Mouse (Mus musculus) limb, embryonic 12.5 days (tissue): Measurements from ENCODE around the gene Gba. TPM values are rescaled to one million over a fixed set of nuclear protein-coding genes. Genes with fewer than 3 reads are reported as not detected.
"Not testable (repeated sequence)": the region's sequence is repeated elsewhere in the genome, so short reads cannot be mapped to it uniquely, and the experiment has no call there.

Source experiments
- ATAC-seq: fragments of 200-750 bp; cut with Nextera tagmentation; 2 replicates; pipeline ENCODE4 v1.8.0; 2017; ENCODE audit warnings: low read depth, moderate TSS enrichment; ENCODE audit not compliant: insufficient number of reproducible peaks, insufficient read depth, low FRiP score, low TSS enrichment
- H3K27ac ChIP-seq: fragments of 300-500 bp; sonication (generic); 2 replicates; pipeline ENCODE4 v1.5.1; 2016; ENCODE audit warnings: mild to moderate bottlenecking, moderate library complexity
- H3K27me3 ChIP-seq: fragments of 300-500 bp; sonication (generic); 2 replicates; pipeline ENCODE4 v1.6.1; 2016; ENCODE audit warnings: mild to moderate bottlenecking, moderate library complexity
- H3K36me3 ChIP-seq: fragments of 300-500 bp; sonication (generic); 2 replicates; pipeline ENCODE4 v1.6.1; 2016; ENCODE audit warnings: mild to moderate bottlenecking, moderate library complexity
- H3K4me1 ChIP-seq: fragments of 300-500 bp; sonication (generic); replicated peaks from 2 replicates; pipeline ENCODE4 v1.6.1; 2016
- H3K4me2 ChIP-seq: fragments of 300-500 bp; sonication (generic); 2 replicates; pipeline ENCODE4 v1.6.1; 2016; ENCODE audit warnings: mild to moderate bottlenecking, moderate library complexity
- H3K4me3 ChIP-seq: fragments of 300-500 bp; sonication (generic); replicated peaks from 2 replicates; pipeline ENCODE4 v1.5.1; 2016; ENCODE audit warnings: mild to moderate bottlenecking
- H3K9ac ChIP-seq: fragments of 300-500 bp; sonication (generic); replicated peaks from 2 replicates; pipeline ENCODE4 v1.6.1; 2016; ENCODE audit warnings: mild to moderate bottlenecking, moderate library complexity
- H3K9me3 ChIP-seq: fragments of 300-500 bp; sonication (generic); 2 replicates; pipeline ENCODE4 v1.6.1; 2016; ENCODE audit warnings: mild to moderate bottlenecking, moderate library complexity
- WGBS: fragments of 180-500 bp; shearing (Covaris S2); methylation state at CpG from one replicate; pipeline ENCODE4 v1.1.7; 2016; 5-methylcytosine and 5-hydroxymethylcytosine counted together
- polyA plus RNA-seq: library from polyadenylated mRNA; unstranded; fragments of >200 nt; fragmentation: Nextera tagmentation; extraction: Ambion mirVana; gene quantifications from 2 replicates; pipeline ENCODE4 v1.2.1, GENCODE M21; 2016

Gene Gba
- polyA plus RNA-seq, 1 experiment from 2014 or later, result 26.3 TPM

GRCm38 (mm10) chr3:89206079-89206478 is 3.4 kb downstream of the Gba start:
- H3K27ac ChIP-seq, result no peak overlapping the region
- peaks cover 60% of the 10 kb centered on the region for H3K36me3 ChIP-seq
- WGBS, result 91% methylated on average over 7 of the region's 7 CpGs
- H3K4me3 ChIP-seq, result no peak overlapping the region
- no peaks in the 10 kb centered on the region for H3K27me3 ChIP-seq
- H3K4me2 ChIP-seq, result no peak overlapping the region
- H3K9ac ChIP-seq, result no peak overlapping the region
- ATAC-seq, result no peak
- no peaks in the 10 kb centered on the region for H3K9me3 ChIP-seq
- H3K4me1 ChIP-seq, result peaks cover 5% of the 10 kb centered on the region

DNA sequence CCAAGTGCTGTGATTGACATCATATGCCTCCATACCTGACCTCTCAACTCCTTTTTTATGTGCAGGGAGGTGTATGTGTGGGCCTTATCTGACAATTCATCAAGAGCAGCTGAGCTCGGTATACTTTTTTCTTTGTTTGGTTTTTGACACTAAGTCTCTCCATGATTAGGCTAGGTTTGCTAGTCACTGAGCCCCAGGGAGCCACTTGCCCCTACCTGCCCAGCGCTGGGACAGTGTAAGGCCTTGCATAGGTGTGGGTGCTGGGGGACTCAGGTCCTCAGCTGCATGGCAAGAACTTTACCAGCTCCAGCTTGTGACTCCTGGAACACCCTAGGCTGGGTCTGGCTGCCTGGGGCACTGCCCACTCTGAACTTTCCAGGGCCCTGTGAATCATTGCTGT is 4.0 kb downstream of the Gba start:
- H3K36me3 ChIP-seq, result peaks cover 61% of the 10 kb centered on the region

GRCm38 (mm10) chr3:89208075-89208657 is 5.4 kb downstream of the Gba start:
- Histone ChIP-seq H3K27ac (no peak overlapping the region), H3K4me2 (no peak overlapping the region), H3K9me3 (no peaks in the 10 kb centered on the region), H3K27me3 (no peaks in the 10 kb centered on the region), H3K4me1 (peaks cover 13% of the 10 kb centered on the region), H3K9ac (no peak overlapping the region), H3K4me3 (no peak overlapping the region), H3K36me3 (peaks cover 64% of the 10 kb centered on the region)
- WGBS, result 84% methylated on average over 13 of the region's 13 CpGs
- ATAC-seq, result no peak

More for the DNA sequence above, 4.0 kb downstream of the Gba start:
- no peak overlapping the region for H3K9ac ChIP-seq
- H3K27me3 ChIP-seq, result no peaks in the 10 kb centered on the region
- peaks cover 5% of the 10 kb centered on the region for H3K4me1 ChIP-seq
- H3K4me2 ChIP-seq, result no peak overlapping the region
- H3K27ac ChIP-seq, result no peak overlapping the region
- no peaks in the 10 kb centered on the region for H3K9me3 ChIP-seq
- H3K4me3 ChIP-seq, result no peak overlapping the region
- 88% methylated on average over 2 of the region's 2 CpGs for WGBS
- no peak for ATAC-seq

DNA sequence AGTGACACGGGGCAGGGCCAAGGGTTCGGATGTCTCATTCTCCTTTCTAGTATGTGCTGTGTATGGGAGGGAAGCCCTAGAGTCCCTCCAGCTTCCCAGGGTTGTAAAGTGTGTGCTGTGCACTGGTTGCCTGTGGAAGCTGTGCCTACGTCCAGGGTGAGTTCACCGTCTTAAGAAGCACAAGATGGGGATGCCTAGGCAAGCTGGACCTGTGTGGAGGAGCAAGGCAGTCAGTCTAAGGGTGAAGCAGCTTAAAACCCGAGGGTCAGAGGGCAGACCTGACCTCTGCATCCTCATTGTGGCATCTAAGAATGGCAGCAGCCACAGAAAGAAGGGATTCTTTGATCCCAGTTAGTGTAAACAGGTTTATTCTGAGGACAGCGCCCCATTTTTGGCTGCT is 6.0 kb downstream of the Gba start:
- 88% methylated on average over 6 of the region's 6 CpGs for WGBS
- Histone ChIP-seq H3K4me2 (no peak overlapping the region), H3K4me1 (peaks cover 11% of the 10 kb centered on the region), H3K36me3 (peaks cover 64% of the 10 kb centered on the region), H3K27me3 (no peaks in the 10 kb centered on the region), H3K27ac (no peak overlapping the region), H3K9me3 (no peaks in the 10 kb centered on the region), H3K4me3 (no peak overlapping the region), H3K9ac (no peak overlapping the region)
- ATAC-seq, result no peak

DNA sequence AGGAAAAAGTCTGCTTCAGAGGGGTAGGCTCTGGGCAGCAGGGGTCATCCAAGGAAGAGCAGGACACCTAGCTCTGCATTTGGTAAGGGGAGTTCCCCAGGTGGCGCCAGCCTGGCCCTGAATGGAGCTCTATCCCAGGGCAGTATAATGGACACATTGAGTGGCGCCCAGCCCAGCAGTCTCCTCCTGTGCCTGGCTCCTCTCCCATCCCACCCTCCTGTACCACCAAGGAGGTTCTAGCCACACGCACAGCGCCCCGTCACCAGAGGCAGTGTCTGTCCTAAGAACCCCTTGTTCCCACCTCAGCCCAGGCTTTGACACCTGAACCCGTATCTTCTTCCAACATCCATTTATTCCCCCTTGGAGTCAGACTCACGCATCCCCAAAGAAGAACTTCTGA is 7.0 kb downstream of the Gba start:
- 92% methylated on average over 7 of the region's 7 CpGs for WGBS
- no peak overlapping the region for H3K4me3 ChIP-seq
- H3K27me3 ChIP-seq, result no peaks in the 10 kb centered on the region
- peaks cover 64% of the 10 kb centered on the region for H3K36me3 ChIP-seq
- H3K4me2 ChIP-seq, result no peak overlapping the region
- no peak for ATAC-seq
- H3K9ac ChIP-seq, result no peak overlapping the region
- H3K27ac ChIP-seq, result no peak overlapping the region
- no peaks in the 10 kb centered on the region for H3K9me3 ChIP-seq
- H3K4me1 ChIP-seq, result peaks cover 12% of the 10 kb centered on the region

DNA sequence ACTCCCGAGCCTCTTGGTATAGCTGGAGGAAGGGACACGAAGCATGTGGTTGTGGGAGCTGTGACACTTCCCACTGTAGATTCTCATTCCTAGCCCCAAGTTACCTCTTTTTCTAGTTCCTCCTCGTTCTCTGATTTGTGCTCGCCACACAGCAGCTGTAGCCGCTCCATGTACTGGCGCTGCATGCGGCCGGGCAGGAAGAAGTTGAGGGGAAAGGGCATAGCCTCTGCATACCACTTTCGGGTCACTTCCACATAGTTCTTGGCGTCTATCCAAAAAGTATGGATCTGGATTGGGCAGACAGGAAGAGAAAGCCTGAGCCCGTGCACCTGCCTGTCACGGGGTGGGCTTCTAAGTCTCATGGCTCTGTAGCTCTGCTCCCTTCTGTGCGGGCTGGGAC is 7.4 kb downstream of the Gba start:
- Histone ChIP-seq H3K9ac (no peak overlapping the region), H3K4me3 (no peak overlapping the region), H3K27ac (no peak overlapping the region), H3K9me3 (no peaks in the 10 kb centered on the region), H3K36me3 (peaks cover 63% of the 10 kb centered on the region), H3K27me3 (no peaks in the 10 kb centered on the region), H3K4me2 (no peak overlapping the region), H3K4me1 (peaks cover 17% of the 10 kb centered on the region)
- WGBS, result 90% methylated on average over 13 of the region's 13 CpGs
- ATAC-seq, result no peak

DNA sequence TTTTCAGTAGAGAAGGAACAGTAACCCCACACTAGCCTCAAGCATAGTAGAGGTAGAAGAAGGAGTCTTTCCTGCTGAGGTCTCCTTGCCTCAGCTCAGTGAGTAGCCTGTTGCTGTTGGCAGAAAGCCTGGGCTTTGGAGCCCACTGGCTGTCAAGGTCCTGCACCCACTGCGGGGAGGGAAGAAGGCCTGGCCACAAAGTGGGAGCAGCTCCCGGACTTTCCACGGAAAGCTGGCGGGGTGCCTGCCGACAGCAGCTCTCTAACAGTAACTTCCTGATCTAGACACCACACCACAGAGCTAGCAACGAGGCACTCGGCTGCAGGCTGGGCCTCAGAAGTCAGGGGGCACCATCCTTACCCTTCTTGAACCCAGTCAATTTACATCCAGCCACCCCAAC is 8.0 kb downstream of the Gba start:
- ATAC-seq, result no peak
- no peak overlapping the region for H3K27ac ChIP-seq
- H3K4me3 ChIP-seq, result no peak overlapping the region
- no peaks in the 10 kb centered on the region for H3K9me3 ChIP-seq
- H3K4me1 ChIP-seq, result peaks cover 22% of the 10 kb centered on the region
- no peak overlapping the region for H3K9ac ChIP-seq
- H3K36me3 ChIP-seq, result peaks cover 57% of the 10 kb centered on the region
- WGBS, result 86% methylated on average over 7 of the region's 7 CpGs
- H3K27me3 ChIP-seq, result no peaks in the 10 kb centered on the region
- H3K4me2 ChIP-seq, result no peak overlapping the region

GRCm38 (mm10) chr3:89213803-89214530 is 11.2 kb downstream of the Gba start:
- Histone ChIP-seq H3K27me3 (no peaks in the 10 kb centered on the region), H3K4me1 (peaks cover 27% of the 10 kb centered on the region), H3K27ac (peak overlapping the region; percentile 99), H3K36me3 (peaks cover 38% of the 10 kb centered on the region), H3K4me2 (peak overlapping the region; percentile 81), H3K4me3 (peak overlapping the region; percentile 80), H3K9ac (peak overlapping the region; percentile 74), H3K9me3 (no peaks in the 10 kb centered on the region)
- peak; percentile 87 for ATAC-seq
- under 1% methylated on average over 69 of the region's 69 CpGs for WGBS

GRCm38 (mm10) chr3:89214681-89215411 is 12.1 kb downstream of the Gba start, which contains the start of gene Thbs3:
Gene Thbs3, plus strand, starts transcription at chr3:89215180.
- H3K36me3 ChIP-seq, result peaks cover 37% of the 10 kb centered on the region
- H3K4me1 ChIP-seq, result peaks cover 27% of the 10 kb centered on the region
- no peaks in the 10 kb centered on the region for H3K27me3 ChIP-seq
- peak within 1 kb of the TSS; percentile 99 for H3K27ac ChIP-seq
- H3K9ac ChIP-seq, result peak within 1 kb of the TSS; percentile 74
- no peaks in the 10 kb centered on the region for H3K9me3 ChIP-seq
- H3K4me2 ChIP-seq, result peak within 1 kb of the TSS; percentile 81
- H3K4me3 ChIP-seq, result peak within 1 kb of the TSS; percentile 80
- 1% methylated on average over 19 of the region's 19 CpGs for WGBS
- no peak for ATAC-seq

DNA sequence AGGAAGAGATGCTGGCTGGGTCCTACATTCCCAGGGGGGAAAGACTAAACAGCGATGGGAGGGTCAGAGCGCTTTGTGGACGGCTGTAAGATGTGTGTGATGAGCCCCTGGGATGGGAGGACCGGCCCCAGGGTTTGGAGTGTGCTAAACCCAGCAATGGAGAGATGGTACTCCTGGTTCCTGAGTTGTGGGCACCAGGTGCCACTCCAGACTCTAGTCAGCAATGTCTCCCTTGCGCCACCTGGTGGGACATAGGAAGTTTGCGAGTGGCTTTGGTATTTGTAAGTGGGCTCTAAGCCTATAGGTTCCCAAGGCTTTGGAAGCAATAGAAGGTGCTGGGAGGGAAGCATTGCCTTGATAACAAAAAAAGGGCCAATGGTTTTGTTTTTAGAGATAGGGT is 13.1 kb downstream of the Gba start:
- under 1% methylated on average over 6 of the region's 6 CpGs for WGBS
- Histone ChIP-seq H3K9ac (peak overlapping the region; percentile 74; the same call in 1 of the 2 replicates), H3K27me3 (no peaks in the 10 kb centered on the region), H3K27ac (peak overlapping the region; percentile 99), H3K4me1 (peaks cover 27% of the 10 kb centered on the region), H3K4me2 (peak overlapping the region; percentile 81), H3K4me3 (peak overlapping the region; percentile 80), H3K9me3 (no peaks in the 10 kb centered on the region), H3K36me3 (peaks cover 35% of the 10 kb centered on the region)
- ATAC-seq, result peak; percentile 15; the same call in 1 of the 2 replicates

DNA sequence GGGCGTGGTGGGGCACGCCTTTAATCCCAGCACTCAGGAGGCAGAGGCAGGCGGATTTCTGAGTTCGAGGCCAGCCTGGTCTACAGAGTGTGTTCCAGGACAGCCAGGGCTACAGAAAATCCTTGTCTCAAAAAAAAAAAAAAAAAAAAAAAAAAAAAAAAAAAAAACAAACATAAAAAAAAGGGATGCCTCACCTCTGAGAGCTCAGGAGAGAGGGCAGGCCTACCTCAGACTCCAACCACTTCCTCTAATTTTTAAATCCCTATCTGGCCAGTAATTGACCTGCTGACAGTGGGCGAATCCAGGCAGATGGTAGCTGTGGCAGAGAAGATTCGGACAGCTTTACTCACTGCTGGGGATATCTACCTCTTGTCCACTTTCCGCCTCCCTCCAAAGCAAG is 13.7 kb downstream of the Gba start:
- Histone ChIP-seq H3K36me3 (peaks cover 37% of the 10 kb centered on the region), H3K4me1 (peaks cover 27% of the 10 kb centered on the region), H3K4me2 (peak overlapping the region; percentile 81)
- not testable (repeated sequence) for H3K9ac ChIP-seq, H3K27me3 ChIP-seq, H3K9me3 ChIP-seq, ATAC-seq, H3K4me3 ChIP-seq, H3K27ac ChIP-seq
- WGBS, result 73% methylated on average over 7 of the region's 7 CpGs
